Mouse (Mus musculus) induced T-regulatory cell, adult 2 months (primary cell): ENCODE data around the gene Fras1.

ENCODE experiments used
- DNase-seq: peaks from one replicate; pipeline ENCODE4 v3.0.0-alpha.2; 2012; ENCODE audit warnings: low read depth

The Fras1 gene

GRCm38 (mm10) chr5:96584730-96585129 is 211.0 kb downstream of the Fras1 start:
- no peak for DNase-seq

- DNase-seq, result no peak
Observed at GRCm38 (mm10) chr5:96590621-96591020, 216.9 kb downstream of the Fras1 start.

- DNase-seq, result no peak
Observed at GRCm38 (mm10) chr5:96595793-96596192, 222.0 kb downstream of the Fras1 start.

GRCm38 (mm10) chr5:96603974-96604769 is 230.4 kb downstream of the Fras1 start:
- DNase-seq, result no peak

GRCm38 (mm10) chr5:96608036-96608435 is 234.3 kb downstream of the Fras1 start:
- no peak for DNase-seq

- no peak for DNase-seq
Observed at GRCm38 (mm10) chr5:96608581-96609280, 235.0 kb downstream of the Fras1 start.

GRCm38 (mm10) chr5:96612077-96612476 is 238.3 kb downstream of the Fras1 start:
- no peak for DNase-seq

- no peak for DNase-seq
Observed at GRCm38 (mm10) chr5:96616954-96617646, 243.3 kb downstream of the Fras1 start.

- no peak for DNase-seq
Observed at GRCm38 (mm10) chr5:96618008-96618407, 244.3 kb downstream of the Fras1 start.

- DNase-seq, result no peak
Observed at GRCm38 (mm10) chr5:96620209-96620608, 246.5 kb downstream of the Fras1 start.

GRCm38 (mm10) chr5:96620618-96621017 is 246.9 kb downstream of the Fras1 start:
- DNase-seq, result no peak

- DNase-seq, result no peak
Observed at GRCm38 (mm10) chr5:96622604-96623352, 249.0 kb downstream of the Fras1 start.

- DNase-seq, result no peak
Observed at GRCm38 (mm10) chr5:96629851-96630250, 256.1 kb downstream of the Fras1 start.

GRCm38 (mm10) chr5:96635146-96635862 is 261.5 kb downstream of the Fras1 start:
- no peak for DNase-seq

GRCm38 (mm10) chr5:96635866-96636265 is 262.1 kb downstream of the Fras1 start:
- no peak for DNase-seq

GRCm38 (mm10) chr5:96639213-96639910 is 265.6 kb downstream of the Fras1 start:
- no peak for DNase-seq

- no peak for DNase-seq
Observed at GRCm38 (mm10) chr5:96641297-96641696, 267.5 kb downstream of the Fras1 start.

GRCm38 (mm10) chr5:96675676-96676075 is 301.9 kb downstream of the Fras1 start:
- no peak for DNase-seq

GRCm38 (mm10) chr5:96677498-96677897 is 303.7 kb downstream of the Fras1 start:
- DNase-seq, result peak; percentile 22

- no peak for DNase-seq
Observed at GRCm38 (mm10) chr5:96681085-96681484, 307.3 kb downstream of the Fras1 start.

GRCm38 (mm10) chr5:96682777-96683176 is 309.0 kb downstream of the Fras1 start:
- DNase-seq, result no peak
